Mouse (Mus musculus): ENCODE measurements at regions not wholly inside any gene's neighbourhood (a gene's known extent, or its start where the extent isn't known, plus 50 kb on each side); places are given as distances from the start of the nearest gene placed in this dataset.

- DNase-seq (ENCODE audit: low read depth in 2 of 2, low spot score in 2 of 2): no peak
Measured at GRCm38 (mm10) chr7:36829710-36830109, 131.8 kb downstream of the Tshz3 start.

- no peak for DNase-seq (ENCODE audit: low read depth in 2 of 2, low spot score in 2 of 2)
Measured at GRCm38 (mm10) chr7:36830155-36830554, 132.2 kb downstream of the Tshz3 start.

GRCm38 (mm10) chr7:36848279-36848678 is 150.4 kb downstream of the Tshz3 start:
- DNase-seq (ENCODE audit: low read depth in 2 of 2, low spot score in 2 of 2): no peak

- DNase-seq (ENCODE audit: low read depth in 2 of 2, low spot score in 2 of 2): no peak
Measured at GRCm38 (mm10) chr7:36851275-36851889, 153.5 kb downstream of the Tshz3 start.

- no peak for DNase-seq (ENCODE audit: low read depth in 2 of 2, low spot score in 2 of 2)
Measured at GRCm38 (mm10) chr7:36854308-36854707, 156.4 kb downstream of the Tshz3 start.

- DNase-seq (ENCODE audit: low read depth in 2 of 2, low spot score in 2 of 2): no peak
Measured at GRCm38 (mm10) chr7:36859428-36859827, 161.5 kb downstream of the Tshz3 start.

- DNase-seq (ENCODE audit: low read depth in 2 of 2, low spot score in 2 of 2): no peak
Measured at GRCm38 (mm10) chr7:36862481-36862880, 164.6 kb downstream of the Tshz3 start.

- no peak for DNase-seq (ENCODE audit: low read depth in 2 of 2, low spot score in 2 of 2)
Measured at GRCm38 (mm10) chr7:36863745-36864144, 165.8 kb downstream of the Tshz3 start.

- DNase-seq (ENCODE audit: low read depth in 2 of 2, low spot score in 2 of 2): no peak
Measured at GRCm38 (mm10) chr7:36864675-36865074, 166.8 kb downstream of the Tshz3 start.

GRCm38 (mm10) chr7:36866602-36867001 is 168.7 kb downstream of the Tshz3 start:
- DNase-seq (ENCODE audit: low read depth in 2 of 2, low spot score in 2 of 2): no peak

- no peak for DNase-seq (ENCODE audit: low read depth in 2 of 2, low spot score in 2 of 2)
Measured at GRCm38 (mm10) chr7:36874004-36874403, 176.1 kb downstream of the Tshz3 start.

GRCm38 (mm10) chr7:36877686-36878085 is 179.8 kb downstream of the Tshz3 start:
- DNase-seq (ENCODE audit: low read depth in 2 of 2, low spot score in 2 of 2): no peak

GRCm38 (mm10) chr7:36892776-36893500 is 195.0 kb downstream of the Tshz3 start:
- no peak for DNase-seq (ENCODE audit: low read depth in 2 of 2, low spot score in 2 of 2)

- no peak for DNase-seq (ENCODE audit: low read depth in 2 of 2, low spot score in 2 of 2)
Measured at GRCm38 (mm10) chr7:36896339-36896738, 198.4 kb downstream of the Tshz3 start.

- no peak for DNase-seq (ENCODE audit: low read depth in 2 of 2, low spot score in 2 of 2)
Measured at GRCm38 (mm10) chr7:36901537-36901936, 203.6 kb downstream of the Tshz3 start.

GRCm38 (mm10) chr7:36913304-36913703 is 215.4 kb downstream of the Tshz3 start:
- DNase-seq (ENCODE audit: low read depth in 2 of 2, low spot score in 2 of 2): no peak

- DNase-seq (ENCODE audit: low read depth in 2 of 2, low spot score in 2 of 2): no peak
Measured at GRCm38 (mm10) chr7:36914261-36914660, 216.3 kb downstream of the Tshz3 start.

GRCm38 (mm10) chr7:36915171-36915570 is 217.3 kb downstream of the Tshz3 start:
- DNase-seq (ENCODE audit: low read depth in 2 of 2, low spot score in 2 of 2): no peak

GRCm38 (mm10) chr7:36917011-36917410 is 219.1 kb downstream of the Tshz3 start:
- DNase-seq (ENCODE audit: low read depth in 2 of 2, low spot score in 2 of 2): no peak

GRCm38 (mm10) chr7:36919413-36919812 is 221.5 kb downstream of the Tshz3 start:
- no peak for DNase-seq (ENCODE audit: low read depth in 2 of 2, low spot score in 2 of 2)

GRCm38 (mm10) chr7:36921003-36921402 is 223.1 kb downstream of the Tshz3 start:
- DNase-seq (ENCODE audit: low read depth in 2 of 2, low spot score in 2 of 2): no peak

GRCm38 (mm10) chr7:36933490-36933889 is 235.6 kb downstream of the Tshz3 start:
- DNase-seq (ENCODE audit: low read depth in 2 of 2, low spot score in 2 of 2): no peak
